In the genomic region with DNA sequence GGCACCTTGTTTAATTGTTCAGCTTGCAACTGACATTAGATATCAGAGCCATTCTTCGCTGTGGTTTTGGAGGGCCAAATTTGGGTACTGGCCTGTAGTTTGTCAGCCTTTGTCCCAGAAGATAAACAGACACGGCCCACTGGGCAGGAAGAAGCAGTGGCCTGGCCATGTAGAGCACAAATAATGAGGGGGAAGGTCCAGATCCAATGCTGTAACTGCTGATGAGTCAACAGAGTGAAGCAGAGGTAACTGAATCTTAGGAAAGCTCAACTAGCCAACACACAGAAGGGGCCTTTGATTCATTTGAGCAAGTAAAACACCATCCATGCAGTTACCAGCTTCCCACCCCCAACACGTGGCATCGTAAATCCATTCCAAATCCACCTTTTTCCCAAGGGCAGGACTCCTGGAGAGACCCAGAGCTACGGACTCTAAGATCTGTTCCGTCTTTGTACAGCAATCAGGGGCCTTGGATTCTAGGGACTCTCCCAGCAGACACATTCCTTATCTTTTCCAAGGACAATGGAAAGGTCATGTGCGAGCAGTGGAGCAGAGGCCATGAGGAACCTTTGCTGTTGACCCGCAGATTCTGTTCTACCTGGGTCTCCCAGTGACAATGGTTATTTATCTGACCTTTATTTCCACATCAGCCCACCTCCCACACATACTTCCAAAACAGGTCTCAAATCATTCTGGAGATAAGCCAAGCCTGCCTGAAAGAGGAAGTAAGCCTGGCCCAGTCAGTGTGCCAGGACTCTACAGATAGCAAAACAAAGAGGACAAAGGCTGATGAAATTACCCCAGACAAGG, we compare ENCODE assay signal across 1 mouse cellular context.
TF ChIP-seq lines count a peak whose summit lies in the region.

No protein-coding gene starts in this region.

TF ChIP-seq in MEL, 35 proteins besides CTCF, POLR2A, EP300 and RAD21 (continued from another document):
- TF ChIP-seq MXI1 (IDR thresholded peaks at IDR 0.05; ENCODE audit: low read depth, low read length) (no peak), ZNF384 (IDR thresholded peaks at IDR 0.05; ENCODE audit: low read depth, low read length) (no peak), MYB (IDR thresholded peaks at IDR 0.05; ENCODE audit: low read depth, low read length) (no peak), ZC3H11A (IDR thresholded peaks at IDR 0.05; ENCODE audit: low read depth, low read length) (no peak), UBTF (IDR thresholded peaks at IDR 0.05; ENCODE audit: borderline replicate concordance, insufficient read depth, low read depth, low read length) (no peak), POLR2AphosphoS2 (IDR thresholded peaks at IDR 0.05; ENCODE audit: low read length) (no peak), NELFE (IDR thresholded peaks at IDR 0.05; ENCODE audit: low read depth, low read length) (no peak), ZMIZ1 (IDR thresholded peaks at IDR 0.05; ENCODE audit: low read depth, low read length) (no peak), CHD1 (IDR thresholded peaks at IDR 0.05; ENCODE audit: low read depth, low read length) (no peak), TAL1 (IDR thresholded peaks at IDR 0.05; ENCODE audit: low read length) (peak; percentile 27; the same call in 1 of the 2 replicates), ETS1 (IDR thresholded peaks at IDR 0.05; ENCODE audit: low read depth, low read length) (peak; percentile 76; the same call in 1 of the 2 replicates), MYC (IDR thresholded peaks at IDR 0.05; ENCODE audit: low read depth, low read length) (no peak), GATA1 (IDR thresholded peaks at IDR 0.05; ENCODE audit: low read depth, low read length) (peak; percentile 81), TBP (IDR thresholded peaks at IDR 0.05; ENCODE audit: low read depth, low read length) (no peak), USF1 (IDR thresholded peaks at IDR 0.05; ENCODE audit: low read depth, low read length) (no peak), CHD2 (IDR thresholded peaks at IDR 0.05; ENCODE audit: low read length) (no peak), USF2 (IDR thresholded peaks at IDR 0.05; ENCODE audit: borderline replicate concordance in 1 of 2, insufficient read depth in 1 of 2, low read depth in 1 of 2, low read length in 2 of 2) (no peak)
